Mouse (Mus musculus) thymus, adult 18-20 months (tissue): ENCODE measurements around the gene Cog7.

Source experiments
- DNase-seq, 2 experiments: peaks; one replicate each; pipeline ENCODE4 v3.0.0; 2022; ENCODE audit warnings: mixed read lengths in 2 of 2

Cog7 gene

GRCm38 (mm10) chr7:121880246-121880645 is 101.3 kb downstream of the Cog7 start:
- no peak for DNase-seq

GRCm38 (mm10) chr7:121874784-121875183 is 106.7 kb downstream of the Cog7 start:
- DNase-seq, result no peak

GRCm38 (mm10) chr7:121873998-121874397 is 107.5 kb downstream of the Cog7 start:
- no peak for DNase-seq

- DNase-seq, result no peak
These were observed 109.9 kb downstream of the Cog7 start for GRCm38 (mm10) chr7:121871631-121872030.

GRCm38 (mm10) chr7:121864858-121865585 is 116.5 kb downstream of the Cog7 start, which contains the start of gene Scnn1b:
TSS of gene Scnn1b (plus strand) at chr7:121865038.
- DNase-seq, result no peak

GRCm38 (mm10) chr7:121858939-121859338 is 122.6 kb downstream of the Cog7 start:
- DNase-seq, result no peak

GRCm38 (mm10) chr7:121857177-121857884 is 124.2 kb downstream of the Cog7 start:
- no peak for DNase-seq

GRCm38 (mm10) chr7:121848537-121849168 is 132.9 kb downstream of the Cog7 start:
- no peak for DNase-seq

- no peak for DNase-seq
These were observed 135.5 kb downstream of the Cog7 start for GRCm38 (mm10) chr7:121845964-121846363.

GRCm38 (mm10) chr7:121842234-121842633 is 139.3 kb downstream of the Cog7 start:
- no peak for DNase-seq

- DNase-seq, result no peak
These were observed 140.7 kb downstream of the Cog7 start for GRCm38 (mm10) chr7:121840810-121841209.

GRCm38 (mm10) chr7:121836827-121837226 is 144.7 kb downstream of the Cog7 start:
- no peak for DNase-seq

- no peak for DNase-seq
These were observed 146.1 kb downstream of the Cog7 start for GRCm38 (mm10) chr7:121835392-121835791.
